Mouse (Mus musculus) neural tube, embryonic 10.5 days (tissue): ENCODE results near the gene Prrx1.

Experiments
- DNase-seq: peaks from one replicate; pipeline ENCODE4 v3.0.0-alpha.2; 2017; ENCODE audit warnings: low spot score; ENCODE audit errors: extremely low spot score

Prrx1 gene

GRCm38 (mm10) chr1:163313101-163313773, at the start of gene Prrx1:
Prrx1 (minus strand) TSS chr1:163313710.
- peak; percentile 68 for DNase-seq

GRCm38 (mm10) chr1:163362202-163362601, 48.7 kb upstream of the Prrx1 start:
- DNase-seq, result no peak

GRCm38 (mm10) chr1:163361376-163361775, 47.9 kb upstream of the Prrx1 start:
- DNase-seq, result no peak

GRCm38 (mm10) chr1:163360796-163361195, 47.3 kb upstream of the Prrx1 start:
- no peak for DNase-seq

GRCm38 (mm10) chr1:163359521-163359920, 46.0 kb upstream of the Prrx1 start:
- no peak for DNase-seq

GRCm38 (mm10) chr1:163358165-163358564, 44.7 kb upstream of the Prrx1 start:
- no peak for DNase-seq

- DNase-seq, result no peak
These were observed 44.2 kb upstream of the Prrx1 start for GRCm38 (mm10) chr1:163357733-163358132.

GRCm38 (mm10) chr1:163356167-163356566, 42.7 kb upstream of the Prrx1 start:
- no peak for DNase-seq

GRCm38 (mm10) chr1:163355626-163356156, 42.2 kb upstream of the Prrx1 start:
- no peak for DNase-seq

- no peak for DNase-seq
These were observed 37.5 kb upstream of the Prrx1 start for GRCm38 (mm10) chr1:163350988-163351387.

- DNase-seq, result no peak
These were observed 32.0 kb upstream of the Prrx1 start for GRCm38 (mm10) chr1:163345541-163345940.

- DNase-seq, result no peak
These were observed 31.4 kb upstream of the Prrx1 start for GRCm38 (mm10) chr1:163344931-163345330.

GRCm38 (mm10) chr1:163339219-163339561, 25.7 kb upstream of the Prrx1 start:
- no peak for DNase-seq

GRCm38 (mm10) chr1:163338525-163339218, 25.2 kb upstream of the Prrx1 start:
- DNase-seq, result no peak

- no peak for DNase-seq
These were observed 24.3 kb upstream of the Prrx1 start for GRCm38 (mm10) chr1:163337821-163338220.

GRCm38 (mm10) chr1:163327279-163327678, 13.8 kb upstream of the Prrx1 start:
- no peak for DNase-seq

- no peak for DNase-seq
These were observed 6.4 kb upstream of the Prrx1 start for GRCm38 (mm10) chr1:163319669-163320571.

GRCm38 (mm10) chr1:163316920-163317319, 3.4 kb upstream of the Prrx1 start:
- no peak for DNase-seq

GRCm38 (mm10) chr1:163314829-163315301, 1.4 kb upstream of the Prrx1 start:
- DNase-seq, result peak; percentile 68

- DNase-seq, result peak; percentile 51
These were observed 613 bp upstream of the Prrx1 start for GRCm38 (mm10) chr1:163313921-163314725.
